Mouse (Mus musculus) forebrain, postnatal 0 days (tissue): ENCODE data around the gene Drc7. TPM values are rescaled to one million over a fixed set of nuclear protein-coding genes. Genes with fewer than 3 reads are reported as not detected.
A peak's percentile ranks its signal among the peaks of the same experiment; 100 is the strongest.

ENCODE experiments used
- ATAC-seq: fragments of 200-750 bp; cut with Nextera tagmentation; 2 replicates; pipeline ENCODE4 v1.8.0; 2017; ENCODE audit warnings: mild to moderate bottlenecking, moderate library complexity
- DNase-seq: peaks from one replicate; pipeline ENCODE4 v3.0.0-alpha.2; 2015
- H3K27ac ChIP-seq: fragments of 300-500 bp; sonication (generic); 2 replicates; pipeline ENCODE4 v1.5.1; 2014; ENCODE audit warnings: low read depth, mild to moderate bottlenecking, antibody characterized with exemption, low read length, moderate library complexity, mixed read lengths
- H3K27me3 ChIP-seq: fragments of 300-500 bp; sonication (generic); 2 replicates; pipeline ENCODE4 v1.6.1; 2014; ENCODE audit warnings: mild to moderate bottlenecking, low read length, mixed read lengths; ENCODE audit not compliant: insufficient read depth
- H3K36me3 ChIP-seq: fragments of 300-500 bp; sonication (generic); 2 replicates; pipeline ENCODE4 v1.6.1; 2014; ENCODE audit warnings: mild to moderate bottlenecking, moderate library complexity; ENCODE audit not compliant: insufficient read depth
- H3K4me1 ChIP-seq: fragments of 300-500 bp; sonication (generic); 2 replicates; pipeline ENCODE4 v1.6.1; 2014; ENCODE audit warnings: antibody characterized with exemption; ENCODE audit not compliant: insufficient read depth
- H3K4me2 ChIP-seq: fragments of 300-500 bp; sonication (generic); 2 replicates; pipeline ENCODE4 v1.6.1; 2014; ENCODE audit warnings: low read depth, mild to moderate bottlenecking, moderate library complexity
- H3K4me3 ChIP-seq: fragments of 300-500 bp; sonication (generic); 2 replicates; pipeline ENCODE4 v1.5.1; 2014; ENCODE audit warnings: low read depth, low read length, mixed read lengths
- H3K9ac ChIP-seq: fragments of 300-500 bp; sonication (generic); 2 replicates; pipeline ENCODE4 v1.6.1; 2014; ENCODE audit warnings: mild to moderate bottlenecking
- H3K9me3 ChIP-seq: fragments of 300-500 bp; sonication (generic); 2 replicates; pipeline ENCODE4 v1.6.1; 2016; ENCODE audit warnings: low read length
- CTCF ChIP-seq: sonication (generic); IDR thresholded peaks from 2 replicates; pipeline ENCODE4 v1.5.1; 2016; ENCODE audit warnings: antibody characterized with exemption, control low read depth, low read depth
- WGBS: fragments of 180-500 bp; shearing (Covaris S2); extraction: QIAGEN DNeasy Blood & Tissue Kit; methylation state at CpG from one replicate; pipeline ENCODE4 v1.1.7; 2014; 5-methylcytosine and 5-hydroxymethylcytosine counted together
- polyA plus RNA-seq: library from polyadenylated mRNA; unstranded; fragments of >200 nt; fragmentation: Nextera tagmentation; extraction: Ambion mirVana; gene quantifications from 2 replicates; pipeline ENCODE4 v1.2.1, GENCODE M21; 2015
- total RNA-seq: library from RNA; depleted of rRNA; stranded (reverse); fragments of >200 nt; gene quantifications from 2 replicates; pipeline ENCODE4 v1.2.3, GENCODE M21; 2014

Gene Drc7
- total and polyA plus RNA-seq, 2 experiments from 2014 or later: 3.7 to 4.4 TPM

DNA sequence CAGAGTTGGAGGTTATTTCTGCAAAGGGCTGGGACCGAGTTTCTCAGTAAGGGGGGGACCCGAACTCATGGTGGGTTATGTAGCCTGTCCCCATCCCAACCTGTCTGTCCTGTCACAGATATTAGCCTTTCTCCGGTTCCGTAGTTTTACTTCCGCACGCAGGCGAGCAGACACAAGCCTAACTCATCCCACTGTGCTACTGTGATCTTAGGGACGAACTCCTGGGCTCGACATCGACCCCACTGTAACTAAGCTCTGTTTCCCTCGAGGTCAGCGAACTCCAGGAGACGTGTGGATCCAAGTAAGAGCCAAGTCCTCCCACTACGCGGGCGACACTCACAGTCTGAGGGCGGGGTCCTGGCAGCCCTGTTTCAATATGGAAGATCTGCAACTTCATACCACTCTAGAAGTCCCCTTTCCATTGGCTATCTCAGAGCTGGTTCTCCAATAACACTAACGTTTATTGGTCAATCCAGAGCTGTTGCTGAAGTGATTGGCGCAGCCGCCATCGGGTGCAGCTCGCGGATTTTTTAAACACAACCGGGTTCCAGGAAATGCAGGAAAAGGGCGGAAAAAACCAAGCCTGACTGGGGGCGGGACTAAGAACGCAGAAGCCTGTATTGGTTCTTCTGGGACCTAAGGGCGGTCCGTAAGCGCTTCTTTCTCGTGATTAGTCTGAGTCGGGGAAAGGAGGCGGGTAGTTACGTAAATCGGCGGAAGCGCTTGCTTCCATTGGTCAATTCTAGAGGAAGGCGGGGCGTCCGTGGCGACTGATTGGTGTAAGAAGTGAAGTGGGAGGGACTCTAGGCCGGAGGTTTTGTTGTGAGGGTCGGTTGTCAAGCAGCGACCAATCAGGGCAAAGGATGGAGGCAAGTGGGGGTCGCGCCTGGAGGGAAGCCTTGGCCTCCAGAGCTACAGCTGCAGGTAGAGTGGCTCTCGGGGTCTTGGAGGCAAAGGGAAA lies 25.8 kb downstream of the Drc7 start, which contains the start of gene Katnb1:
Gene Katnb1, plus strand, starts transcription at position 806 of the 961 bp plus-strand sequence.
- Histone ChIP-seq H3K4me1 (peaks cover 7% of the 10 kb centered on the region; the same call in 1 of the 2 replicates), H3K4me3 (peak within 1 kb of the TSS; percentile 77), H3K9me3 (no peaks in the 10 kb centered on the region), H3K4me2 (peak within 1 kb of the TSS; percentile 84), H3K27ac (peak within 1 kb of the TSS; percentile 85), H3K9ac (peak within 1 kb of the TSS; percentile 78), H3K27me3 (no peaks in the 10 kb centered on the region), H3K36me3 (peaks cover 16% of the 10 kb centered on the region)
- ATAC-seq (peak; percentile 97), DNase-seq (peak; percentile 100)
- WGBS: under 1% methylated on average over 47 of the region's 47 CpGs
- TF ChIP-seq CTCF: no peak

DNA sequence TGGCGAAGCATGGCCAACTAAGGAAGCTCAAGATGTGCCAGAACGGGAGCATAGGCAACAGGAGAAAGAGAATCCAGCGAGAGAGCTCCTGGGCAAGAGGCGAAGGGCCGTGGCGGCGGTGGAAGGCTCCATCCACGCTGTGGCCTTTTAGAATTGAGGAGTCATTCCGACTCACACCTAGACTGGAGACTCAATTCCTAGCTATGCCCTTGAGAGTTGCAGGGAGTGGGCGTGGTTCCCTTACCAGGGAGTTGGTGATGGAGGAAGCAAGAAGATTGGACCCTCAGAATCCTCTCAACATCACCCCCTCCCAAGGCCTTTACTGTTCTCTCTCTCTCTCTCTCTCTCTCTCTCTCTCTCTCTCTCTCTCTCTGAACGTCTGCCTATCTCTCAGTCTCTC lies 26.7 kb downstream of the Drc7 start:
- WGBS: 9% methylated on average over 11 of the region's 11 CpGs
- Histone ChIP-seq H3K27me3 (no peaks in the 10 kb centered on the region), H3K27ac (peak overlapping the region; percentile 85), H3K36me3 (peaks cover 22% of the 10 kb centered on the region), H3K9me3 (no peaks in the 10 kb centered on the region), H3K4me2 (peak overlapping the region; percentile 84), H3K9ac (peak overlapping the region; percentile 78), H3K4me1 (peaks cover 7% of the 10 kb centered on the region; the same call in 1 of the 2 replicates), H3K4me3 (peak overlapping the region; percentile 77)
- DNase-seq: no peak
- no peak for TF ChIP-seq CTCF
- no peak for ATAC-seq

DNA sequence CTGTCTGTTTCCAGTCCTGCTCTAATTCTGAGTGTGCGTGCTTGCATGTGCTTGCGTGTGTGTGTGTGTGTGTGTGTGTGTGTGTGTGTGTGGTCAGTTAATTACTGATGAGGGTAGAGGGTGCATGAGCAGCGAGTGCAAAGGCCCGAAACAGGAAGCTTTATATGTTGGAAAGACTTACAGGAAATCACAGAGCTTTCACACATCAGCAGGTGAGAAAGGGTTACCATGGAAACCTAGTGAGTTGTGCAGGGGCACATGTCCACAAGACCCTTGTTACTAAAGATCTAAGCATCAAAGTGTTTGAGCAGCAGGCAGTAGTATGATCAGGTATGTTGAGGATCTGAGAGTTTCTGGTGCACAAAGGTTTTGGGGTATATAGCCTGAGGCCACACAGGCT lies 29.4 kb downstream of the Drc7 start:
- Histone ChIP-seq H3K9ac (no peak overlapping the region), H3K27me3 (no peaks in the 10 kb centered on the region), H3K27ac (no peak overlapping the region), H3K9me3 (no peaks in the 10 kb centered on the region), H3K36me3 (peaks cover 44% of the 10 kb centered on the region), H3K4me1 (peaks cover 7% of the 10 kb centered on the region; the same call in 1 of the 2 replicates), H3K4me3 (no peak overlapping the region), H3K4me2 (no peak overlapping the region)
- ATAC-seq: no peak
- WGBS: 85% methylated on average over 4 of the region's 4 CpGs
- DNase-seq: no peak
- no peak for TF ChIP-seq CTCF

DNA sequence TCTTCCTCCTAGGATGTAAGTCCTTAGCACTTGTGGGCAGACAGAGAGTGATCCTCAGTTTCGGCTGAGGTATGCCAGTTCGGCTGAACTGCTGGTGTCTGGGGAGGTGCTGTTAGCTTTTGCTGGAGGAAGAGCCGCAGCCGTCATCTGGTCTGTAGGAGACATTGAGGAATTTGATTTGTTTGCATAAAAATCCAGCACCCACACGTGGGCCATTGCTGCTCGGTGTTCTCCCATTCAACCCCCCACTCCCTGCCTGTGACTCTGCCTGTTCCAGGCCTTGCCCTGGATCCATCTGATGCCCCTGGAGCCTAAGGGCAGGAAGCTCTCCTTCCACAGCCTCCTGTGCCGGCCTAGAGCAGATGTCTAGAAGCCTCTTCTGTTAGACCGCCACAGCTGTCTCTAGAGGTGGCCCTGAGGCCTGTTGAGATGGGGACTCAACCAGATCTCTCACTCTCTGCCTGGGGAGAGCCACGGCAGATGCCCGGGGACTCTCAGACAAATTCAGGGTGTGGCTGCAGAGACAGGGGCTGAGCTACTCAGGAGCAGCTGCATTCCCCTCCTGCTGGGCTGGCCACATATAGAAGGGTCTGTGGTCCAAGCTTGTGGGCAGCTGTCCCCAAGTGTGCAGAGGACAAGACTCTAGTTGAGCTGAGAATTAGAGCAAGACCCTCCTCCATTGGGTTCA lies 30.0 kb downstream of the Drc7 start:
- no peak for DNase-seq
- Histone ChIP-seq H3K9me3 (no peaks in the 10 kb centered on the region), H3K9ac (no peak overlapping the region), H3K4me3 (no peak overlapping the region), H3K27ac (no peak overlapping the region), H3K36me3 (peaks cover 48% of the 10 kb centered on the region), H3K4me1 (peaks cover 7% of the 10 kb centered on the region; the same call in 1 of the 2 replicates), H3K4me2 (no peak overlapping the region), H3K27me3 (no peaks in the 10 kb centered on the region)
- TF ChIP-seq CTCF: no peak
- 90% methylated on average over 10 of the region's 10 CpGs for WGBS
- ATAC-seq: no peak

DNA sequence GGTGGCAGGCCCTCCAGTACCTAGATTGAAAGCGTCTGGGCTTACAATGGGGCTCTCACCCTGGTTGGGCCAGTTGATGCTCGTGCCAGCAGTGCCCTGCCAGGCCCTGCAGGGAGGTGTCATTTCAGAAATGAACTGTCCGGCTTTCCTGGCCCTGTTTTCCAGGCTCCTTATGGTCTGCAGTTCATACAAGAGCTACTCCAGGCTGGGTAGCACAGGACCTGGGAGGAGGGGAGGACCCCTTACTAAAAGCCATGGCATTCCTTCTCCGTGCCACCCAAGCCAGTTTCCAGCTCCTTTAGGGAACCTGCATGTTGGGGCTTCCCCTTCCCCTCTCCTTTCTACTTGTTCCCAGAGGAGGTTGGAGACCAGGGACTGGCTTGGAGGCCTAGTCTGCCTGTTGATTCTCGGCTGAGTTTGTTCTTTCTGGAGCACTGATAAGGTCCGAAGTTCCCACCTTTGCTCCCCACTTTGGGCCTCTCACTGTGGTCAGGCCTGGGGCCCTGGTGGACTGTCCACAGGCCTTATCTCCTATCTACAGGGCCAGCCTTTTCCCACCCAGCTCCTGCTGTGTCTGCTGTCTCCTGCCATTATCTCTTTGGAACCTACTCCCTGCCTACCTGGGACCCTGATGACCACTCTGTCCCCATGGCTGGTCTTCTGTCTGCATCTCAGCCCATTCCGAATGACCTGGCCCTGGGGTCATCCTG lies 30.7 kb downstream of the Drc7 start:
- WGBS: 86% methylated on average over 7 of the region's 7 CpGs
- Histone ChIP-seq H3K4me2 (no peak overlapping the region), H3K9me3 (no peaks in the 10 kb centered on the region), H3K4me1 (peaks cover 7% of the 10 kb centered on the region; the same call in 1 of the 2 replicates), H3K36me3 (peaks cover 55% of the 10 kb centered on the region), H3K27ac (no peak overlapping the region), H3K4me3 (no peak overlapping the region), H3K9ac (no peak overlapping the region), H3K27me3 (no peaks in the 10 kb centered on the region)
- TF ChIP-seq CTCF: no peak
- no peak for ATAC-seq
- DNase-seq: no peak

DNA sequence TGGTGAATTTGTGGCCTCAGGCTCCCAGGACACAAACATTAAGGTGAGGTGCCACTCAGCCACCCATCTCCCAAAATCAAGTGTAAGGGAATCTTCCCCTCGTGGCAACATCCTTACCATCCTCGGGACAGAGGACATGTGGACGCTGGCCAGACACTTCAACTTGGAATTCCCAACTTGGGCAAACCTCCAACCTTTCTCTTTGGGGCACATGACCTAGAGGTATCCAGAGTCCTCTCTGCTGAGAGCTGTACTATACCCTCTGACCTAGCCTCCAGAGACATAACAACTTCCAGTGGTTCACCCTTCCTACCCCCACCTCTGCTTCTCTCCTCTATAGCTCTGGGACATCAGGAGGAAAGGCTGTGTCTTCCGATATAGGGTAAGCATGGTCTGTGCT lies 38.7 kb downstream of the Drc7 start:
- Histone ChIP-seq H3K9me3 (no peaks in the 10 kb centered on the region), H3K36me3 (peaks cover 92% of the 10 kb centered on the region), H3K27me3 (no peaks in the 10 kb centered on the region), H3K4me1 (no peaks in the 10 kb centered on the region), H3K9ac (no peak overlapping the region), H3K27ac (no peak overlapping the region), H3K4me2 (no peak overlapping the region), H3K4me3 (no peak overlapping the region)
- DNase-seq (no peak), ATAC-seq (no peak)
- WGBS: 88% methylated on average over 4 of the region's 4 CpGs
- TF ChIP-seq CTCF: no peak
